Mouse (Mus musculus): Measurements from ENCODE around the gene Fbll1.
"Not testable (repeated sequence)": the region's sequence is repeated elsewhere in the genome, so short reads cannot be mapped to it uniquely, and the experiment has no call there.

DNA sequence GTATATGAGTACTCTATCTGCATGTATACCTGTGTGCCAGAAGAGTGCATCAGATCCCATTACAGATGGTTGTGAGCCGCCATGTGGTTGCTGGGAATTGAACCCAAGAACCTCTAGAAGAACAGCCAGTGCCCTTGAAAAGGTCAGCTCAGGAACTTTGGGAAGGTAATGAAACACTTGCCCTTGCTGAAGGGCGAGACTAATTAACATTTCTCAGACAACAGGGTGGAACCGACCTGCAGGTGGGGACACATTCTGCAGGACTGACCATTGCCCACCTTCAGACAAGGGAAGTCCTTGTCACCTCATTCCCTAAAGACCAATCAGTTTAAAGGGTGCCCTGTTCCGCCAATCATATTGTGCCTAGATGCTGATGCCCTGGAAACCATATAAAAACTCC, 42.1 kb upstream of the Fbll1 start:
- not testable (repeated sequence) for TF ChIP-seq MYOG (IDR thresholded peaks at IDR 0.05; ENCODE audit: control insufficient read depth, extremely low read depth, insufficient read length); MAX (IDR thresholded peaks at IDR 0.05)
